Mouse (Mus musculus) lung, adult 2 months (tissue): ENCODE measurements around the gene Cpeb3.

ENCODE experiments used
- CTCF ChIP-seq: fragments of 200-500 bp; IDR thresholded peaks from 2 replicates; pipeline ENCODE4 v1.5.1; 2011; ENCODE audit warnings: mild to moderate bottlenecking, low read length, control low read depth; ENCODE audit not compliant: insufficient read depth
- POLR2A ChIP-seq: fragments of 200-500 bp; IDR thresholded peaks from 2 replicates; pipeline ENCODE4 v1.6.1; 2011; ENCODE audit warnings: low read depth, mild to moderate bottlenecking, control low read depth, low read length, borderline replicate concordance; ENCODE audit errors: extremely low read depth

- TF ChIP-seq POLR2A = no peak
- TF ChIP-seq CTCF = no peak
Measured at GRCm38 (mm10) chr19:37009878-37010281, 198.5 kb downstream of the Cpeb3 start.
